Mouse (Mus musculus): ENCODE measurements around the gene Sh3pxd2a.

DNA sequence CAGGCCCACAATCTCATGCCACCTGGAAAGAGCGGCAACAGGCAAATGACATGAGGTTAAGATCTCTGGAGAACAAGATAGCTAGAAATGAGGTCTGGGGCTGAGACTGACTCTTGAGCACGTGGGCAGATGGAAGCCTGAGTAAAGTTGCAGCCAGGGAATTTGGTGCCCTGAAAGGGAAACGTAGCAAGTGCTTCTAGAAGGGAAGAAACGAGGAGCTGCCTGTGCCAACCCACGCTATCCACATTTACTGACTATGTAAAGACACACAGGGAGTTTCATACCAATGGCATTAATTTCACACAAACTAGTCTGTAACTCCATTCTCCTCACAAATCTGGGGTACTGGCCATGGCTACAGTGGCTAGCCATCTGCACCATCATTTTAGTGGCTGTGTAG, 35.6 kb upstream of the Sh3pxd2a start:
- TF ChIP-seq CTCF (conservative IDR thresholded peaks at IDR 0.05; ENCODE audit: low read length) (no peak), POU5F1 (IDR thresholded peaks at IDR 0.05; ENCODE audit: borderline replicate concordance, low read length) (no peak)
